Mouse (Mus musculus) liver, adult 2 months (tissue): ENCODE measurements around the gene Rasa3.

Experiments
- CTCF ChIP-seq: fragments of 200-500 bp; IDR thresholded peaks from 2 replicates; pipeline ENCODE4 v1.5.1; 2011; ENCODE audit warnings: low read depth, low read length, control low read depth
- POLR2A ChIP-seq: fragments of 200-500 bp; IDR thresholded peaks from 2 replicates; pipeline ENCODE4 v1.6.1; 2011; ENCODE audit warnings: low read length, control low read depth; ENCODE audit not compliant: insufficient read depth; ENCODE audit errors: extremely low read depth

GRCm38 (mm10) chr8:13657479-13657878 lies 19.9 kb downstream of the Rasa3 start:
- TF ChIP-seq CTCF, result no peak
- no peak for TF ChIP-seq POLR2A
